13 mouse cellular contexts compared by ENCODE assay signal in the genomic region with DNA sequence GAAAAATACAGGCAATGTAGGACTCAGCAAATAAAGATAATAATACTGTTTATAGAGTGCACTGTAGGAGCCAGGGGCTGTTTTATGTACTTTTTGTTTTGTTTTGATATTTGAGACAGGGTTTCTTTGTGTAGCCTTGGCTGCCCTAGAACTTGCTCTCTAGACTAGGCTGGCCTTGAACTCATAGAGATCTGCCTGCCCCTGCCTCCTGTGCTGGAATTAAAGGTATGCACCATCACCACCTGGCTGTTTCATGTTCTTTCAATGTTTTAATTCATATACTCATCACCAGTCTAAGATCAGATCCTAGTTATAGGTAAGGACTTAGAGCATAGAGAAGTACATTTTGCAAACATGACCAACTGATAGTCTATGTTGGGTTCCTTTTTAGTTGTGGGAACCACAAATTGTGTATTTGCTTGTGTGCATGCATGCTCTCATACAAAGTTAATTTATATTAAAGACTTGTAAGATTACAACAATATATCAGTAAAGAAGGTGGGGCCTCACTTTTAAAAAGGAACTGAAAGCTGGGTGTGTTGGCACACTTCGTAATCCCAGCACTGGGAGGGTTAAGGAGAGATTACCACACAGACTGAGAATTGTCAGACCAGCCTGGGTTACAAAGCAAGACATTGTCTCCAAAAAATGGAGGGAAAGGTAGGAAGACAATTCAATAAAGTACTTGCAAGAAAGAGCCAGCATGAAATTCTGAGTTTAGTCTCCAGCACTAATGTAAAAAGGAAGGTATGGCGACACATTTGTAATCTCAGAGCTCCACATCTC. TPM values are rescaled to one million over a fixed set of nuclear protein-coding genes. Genes with fewer than 3 reads are reported as not detected.
DNase-seq lines count a peak whose midpoint lies in the region; ATAC-seq and TF ChIP-seq lines count a peak whose summit lies in the region.
"Had no signal": no experiment of that assay in that cellular context is flagged by ENCODE, and none has a peak within 500 bp of the region (broad histone marks: within the 10 kb centered on the region; RNA-seq: fewer than 3 reads in every experiment).

No protein-coding gene starts in this region.

- no peak overlapping the region for H3K27ac ChIP-seq in midbrain, embryonic 11.5 days (ENCODE audit: low read depth, low read length)
- no peak overlapping the region for H3K27ac ChIP-seq in midbrain, embryonic 10.5 days (replicated peaks)
- no peak overlapping the region for H3K27ac ChIP-seq in bone marrow, adult 2 months (ENCODE audit: control insufficient read depth, insufficient read depth, low read depth, low read length, poor library complexity)
- peak overlapping the region; percentile 31; the same call in 1 of the 2 replicates for H3K27ac ChIP-seq in liver, embryonic 13.5 days

- no peaks in the 10 kb centered on the region for H3K27me3 ChIP-seq in midbrain, embryonic 11.5 days (ENCODE audit: control insufficient read depth, insufficient read depth, low read length)
- no peaks in the 10 kb centered on the region for H3K27me3 ChIP-seq in midbrain, embryonic 10.5 days (ENCODE audit: low read depth, poor library complexity, severe bottlenecking)
- H3K27me3 ChIP-seq in liver, embryonic 13.5 days = no peaks in the 10 kb centered on the region
- H3K27me3 ChIP-seq: embryonic facial prominence, embryonic 12.5 days had no signal

- no peak overlapping the region for H3K4me2 ChIP-seq in midbrain, embryonic 11.5 days
- peak overlapping the region; percentile 44 for H3K4me2 ChIP-seq in liver, embryonic 13.5 days

- no peak overlapping the region for H3K4me3 ChIP-seq in midbrain, embryonic 11.5 days (ENCODE audit: low read depth, low read length)
- no peak overlapping the region for H3K4me3 ChIP-seq in midbrain, embryonic 10.5 days
- H3K4me3 ChIP-seq in bone marrow, adult 2 months (replicated peaks; ENCODE audit: control insufficient read depth, low read depth, low read length) = peak overlapping the region; percentile 3
- no peak overlapping the region for H3K4me3 ChIP-seq in liver, embryonic 13.5 days (replicated peaks)

- 90% methylated on average over 2 of the region's 2 CpGs for WGBS in midbrain, embryonic 11.5 days
- WGBS in midbrain, embryonic 10.5 days = 94% methylated on average over 2 of the region's 2 CpGs
- 37% methylated on average over 2 of the region's 2 CpGs for WGBS in bone marrow, adult 2 months
- 73% methylated on average over 2 of the region's 2 CpGs for WGBS in liver, embryonic 13.5 days (ENCODE audit: insufficient replicate concordance)

- TF ChIP-seq CTCF in bone marrow, adult 2 months (IDR thresholded peaks at IDR 0.05; ENCODE audit: control insufficient read depth, insufficient read depth, low read length) = no peak

- H3K9ac ChIP-seq in midbrain, embryonic 11.5 days (ENCODE audit: low read length) = no peak overlapping the region
- peak overlapping the region; percentile 7; the same call in 1 of the 2 replicates for H3K9ac ChIP-seq in liver, embryonic 13.5 days

- no peak for TF ChIP-seq POLR2A in bone marrow, adult 2 months (IDR thresholded peaks at IDR 0.05; ENCODE audit: borderline replicate concordance, control insufficient read depth, low read depth, low read length)

- H3K36me3 ChIP-seq in midbrain, embryonic 11.5 days (ENCODE audit: control insufficient read depth, insufficient read depth, low read length) = no peaks in the 10 kb centered on the region
- peaks cover 7% of the 10 kb centered on the region for H3K36me3 ChIP-seq in midbrain, embryonic 10.5 days
- H3K36me3 ChIP-seq in liver, embryonic 13.5 days = no peaks in the 10 kb centered on the region
- H3K36me3 ChIP-seq: embryonic facial prominence, embryonic 12.5 days had no signal

- no peak for ATAC-seq in midbrain, embryonic 11.5 days (ENCODE audit: low FRiP score)
- no peak for ATAC-seq in liver, embryonic 13.5 days (ENCODE audit: low read depth)
- ATAC-seq in monocyte, adult 5-6 weeks (replicated peaks; ENCODE audit: insufficient number of reproducible peaks, low FRiP score, low TSS enrichment, poor library complexity, severe bottlenecking) = peak; percentile 50

- H3K9me3 ChIP-seq in midbrain, embryonic 11.5 days (ENCODE audit: control insufficient read depth, low read length) = no peaks in the 10 kb centered on the region
- no peaks in the 10 kb centered on the region for H3K9me3 ChIP-seq in midbrain, embryonic 10.5 days (replicated peaks)
- H3K9me3 ChIP-seq in liver, embryonic 13.5 days (replicated peaks) = no peaks in the 10 kb centered on the region
- H3K9me3 ChIP-seq: embryonic facial prominence, embryonic 12.5 days had no signal

- peaks cover 6% of the 10 kb centered on the region for H3K4me1 ChIP-seq in midbrain, embryonic 11.5 days (ENCODE audit: control insufficient read depth, insufficient read depth, low read length)
- peaks cover 17% of the 10 kb centered on the region for H3K4me1 ChIP-seq in midbrain, embryonic 10.5 days
- peaks cover 2% of the 10 kb centered on the region for H3K4me1 ChIP-seq in bone marrow, adult 2 months (ENCODE audit: control insufficient read depth, insufficient read depth, low read length)
- H3K4me1 ChIP-seq in liver, embryonic 13.5 days (replicated peaks) = peaks cover 31% of the 10 kb centered on the region

- peak; percentile 84 for DNase-seq in midbrain, embryonic 11.5 days (ENCODE audit: low spot score, missing footprints)
- DNase-seq in midbrain, embryonic 10.5 days (ENCODE audit: low spot score) = no peak
- DNase-seq in liver, embryonic 13.5 days = no peak
- DNase-seq in adrenal gland, adult 2 months = no peak
- no peak for DNase-seq in urinary bladder, postnatal 14 days (ENCODE audit: low spot score)
- DNase-seq: cerebellum, postnatal 36 days; heart, postnatal 4 days; left cerebral cortex, postnatal 4 days; lung, embryonic 14.5 days; right cerebral cortex, postnatal 25 days had no signal

RNA-seq across cellular contexts. Expression of a gene that starts 41.1 kb away (rescaled TPM):
- polyA plus RNA-seq in midbrain, embryonic 11.5 days (2014; fragmentation: Nextera tagmentation; extraction: Ambion mirVana) = 2,057 and 2,255 TPM in 2 replicates
- 1,390 and 1,545 TPM in 2 replicates for polyA plus RNA-seq in midbrain, embryonic 10.5 days (2016; fragmentation: Nextera tagmentation; extraction: Ambion mirVana)
- polyA plus RNA-seq in bone marrow, adult 2 months (2011; ENCODE audit: insufficient read depth, insufficient read length, low replicate concordance, missing spikeins) = 184 and 239 TPM in 2 replicates
- polyA plus RNA-seq in liver, embryonic 13.5 days (2015; fragmentation: Nextera tagmentation; extraction: Ambion mirVana) = 429 and 601 TPM in 2 replicates
- 604 to 1,278 TPM (median 709 TPM) in 3 replicates for total RNA-seq in monocyte, adult 5-6 weeks (2017)
- total RNA-seq in adrenal gland, adult 2 months (2021) = 1,000 to 10,000 TPM in 1 of 2 experiments, 100 to 1,000 TPM in 1; 881 to 1,038 TPM
- polyA plus RNA-seq in adrenal gland, adult 2 months (2012; rRNA removed) = 16.9 and 25.6 TPM in 2 replicates
